Mouse (Mus musculus) neural tube, embryonic 10.5 days (tissue): ENCODE data around the gene Usp8.

Experiments used
- DNase-seq: peaks from one replicate; pipeline ENCODE4 v3.0.0-alpha.2; 2017; ENCODE audit warnings: low spot score; ENCODE audit errors: extremely low spot score

Usp8 gene

DNA sequence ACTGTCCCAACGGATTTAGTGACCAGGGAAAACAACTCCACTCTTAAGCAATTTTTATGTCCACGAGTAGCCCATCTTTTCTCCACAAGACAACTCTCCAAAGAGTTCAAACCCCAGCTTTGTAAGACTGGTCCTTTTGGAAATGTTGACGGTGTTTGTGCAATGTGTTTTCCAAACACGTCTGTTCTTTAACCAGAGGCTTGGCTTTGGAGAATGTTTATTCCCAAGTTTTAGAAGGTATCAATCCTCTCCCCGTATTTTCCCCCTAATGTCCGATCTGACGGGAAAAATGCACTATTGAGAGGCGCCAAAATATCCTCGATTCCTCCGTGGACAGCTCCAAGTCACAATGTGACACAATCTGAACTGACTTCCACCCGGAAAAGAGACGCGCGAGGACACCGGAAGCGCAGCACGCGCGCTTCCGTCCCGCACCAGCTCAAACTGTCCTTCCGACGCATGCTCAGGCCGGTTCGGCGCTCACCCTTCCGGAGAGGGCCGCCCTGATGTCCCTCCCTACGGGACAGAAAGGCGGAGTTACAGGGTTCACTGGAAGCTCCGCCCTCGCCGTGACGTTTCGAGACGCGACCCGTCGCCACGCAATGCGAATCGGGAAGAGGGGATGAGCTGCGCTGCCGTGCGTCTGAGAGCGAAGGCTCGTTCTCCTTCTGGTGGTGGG is at the start of gene Usp8:
Usp8 (plus strand) TSS at position 570 of the 679 bp plus-strand sequence.
- peak; percentile 96 for DNase-seq

DNA sequence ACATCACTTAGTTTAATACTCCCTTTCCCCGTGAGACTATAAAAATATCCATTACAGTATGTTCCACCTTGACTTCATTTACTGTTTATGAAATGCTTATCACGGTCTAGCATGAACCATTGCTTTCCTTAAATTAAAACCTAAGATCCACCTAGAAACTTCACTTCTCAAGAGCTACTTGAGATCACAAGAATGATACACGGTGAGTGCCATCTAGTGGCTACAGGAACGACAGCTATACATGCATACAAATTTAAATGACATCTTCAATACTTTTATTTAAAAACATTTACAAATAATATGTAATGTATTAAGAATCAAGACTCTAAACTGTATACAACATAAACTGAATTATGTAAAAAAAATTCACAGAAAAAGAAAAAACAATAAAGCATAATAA is 43.6 kb upstream of the Usp8 start:
- no peak for DNase-seq

DNA sequence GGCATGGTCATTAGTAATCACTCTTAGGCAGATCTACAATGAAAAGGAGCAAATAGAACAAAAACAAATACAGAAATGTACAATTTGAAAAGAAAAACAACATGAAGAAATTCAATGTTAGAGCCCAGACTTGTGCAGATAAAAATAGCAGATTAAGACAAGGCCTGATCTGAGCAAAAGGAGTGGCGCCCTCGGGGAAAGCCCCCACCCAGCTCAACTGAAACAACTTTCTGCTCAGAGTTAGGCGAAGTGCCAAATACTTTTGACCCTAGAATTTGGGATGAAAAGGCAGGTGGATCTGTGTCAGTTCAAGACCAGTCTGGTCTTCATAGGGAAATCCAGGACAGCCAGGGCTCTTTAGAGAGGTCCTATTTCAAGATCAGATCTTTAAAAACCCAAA is 41.1 kb upstream of the Usp8 start:
- no peak for DNase-seq

DNA sequence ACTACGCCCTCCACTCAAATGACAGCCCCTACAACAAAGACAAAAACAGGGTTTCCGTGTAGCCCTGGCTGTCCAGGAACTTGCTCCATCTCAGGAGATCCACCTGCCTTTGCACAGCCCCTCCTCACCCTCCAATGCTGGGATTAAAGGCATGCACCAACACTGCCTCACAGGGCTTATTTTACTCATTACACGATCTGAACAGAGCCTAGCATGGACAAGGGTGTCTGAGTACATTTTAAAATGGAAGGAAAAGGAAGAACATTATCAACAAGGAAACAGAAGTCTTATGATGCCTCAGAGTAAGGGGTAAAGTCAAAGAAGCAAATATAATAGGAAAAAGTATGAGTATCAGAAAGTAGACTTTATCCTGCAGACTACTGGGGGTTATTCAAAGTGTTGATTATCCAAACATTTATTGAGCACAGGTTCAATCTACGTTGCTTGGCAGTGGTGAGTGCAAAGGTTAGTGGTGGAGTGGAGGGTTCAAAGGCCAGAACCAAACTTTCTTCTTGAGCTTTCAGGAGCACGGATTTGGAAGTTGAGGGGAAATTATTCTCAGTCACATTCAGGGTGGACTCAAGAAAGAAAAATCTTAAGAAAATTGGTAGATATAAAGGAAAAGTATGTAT is 38.4 kb upstream of the Usp8 start:
- no peak for DNase-seq

DNA sequence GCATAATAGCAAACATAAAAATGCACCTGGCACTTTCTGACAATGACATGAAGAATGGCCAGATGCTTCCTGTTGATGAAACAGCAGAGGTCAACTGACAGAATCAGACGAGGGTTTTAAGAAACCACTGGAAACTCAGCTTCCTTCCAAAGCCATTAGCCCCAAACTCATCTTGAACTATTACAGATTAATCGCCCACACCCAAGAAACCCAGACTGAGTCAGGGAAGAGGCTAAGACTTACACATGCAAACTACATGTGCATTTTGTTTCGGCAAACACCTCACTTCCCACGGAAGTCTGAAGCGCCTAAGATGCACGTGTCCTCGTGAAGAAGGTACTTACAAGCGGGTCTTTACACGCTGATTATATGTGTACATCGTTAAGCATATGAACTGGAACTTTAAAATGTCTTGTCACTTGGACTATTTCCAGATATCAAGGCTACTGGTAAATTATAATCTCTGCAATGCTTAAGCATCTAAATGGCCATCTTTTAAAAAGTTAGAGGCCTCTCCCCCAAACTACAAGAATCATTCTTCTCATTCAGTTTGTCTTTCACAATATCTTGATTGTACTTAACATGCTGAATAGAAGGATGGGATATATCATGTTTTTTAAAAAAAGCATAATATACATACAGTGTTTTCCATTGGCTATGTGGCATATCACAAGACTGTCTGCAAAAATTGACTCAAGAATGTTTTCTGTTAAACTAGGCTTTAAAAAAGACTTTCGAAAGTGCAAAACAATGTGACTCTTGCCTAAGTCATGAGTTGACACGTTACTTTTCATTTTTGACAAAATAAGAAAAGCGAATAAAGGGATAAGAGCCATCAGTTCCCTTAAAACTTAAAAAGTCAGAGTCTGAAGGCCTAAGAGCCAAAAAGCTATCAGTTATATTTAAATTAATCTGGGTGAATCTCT is 33.5 kb upstream of the Usp8 start:
- DNase-seq, result no peak

DNA sequence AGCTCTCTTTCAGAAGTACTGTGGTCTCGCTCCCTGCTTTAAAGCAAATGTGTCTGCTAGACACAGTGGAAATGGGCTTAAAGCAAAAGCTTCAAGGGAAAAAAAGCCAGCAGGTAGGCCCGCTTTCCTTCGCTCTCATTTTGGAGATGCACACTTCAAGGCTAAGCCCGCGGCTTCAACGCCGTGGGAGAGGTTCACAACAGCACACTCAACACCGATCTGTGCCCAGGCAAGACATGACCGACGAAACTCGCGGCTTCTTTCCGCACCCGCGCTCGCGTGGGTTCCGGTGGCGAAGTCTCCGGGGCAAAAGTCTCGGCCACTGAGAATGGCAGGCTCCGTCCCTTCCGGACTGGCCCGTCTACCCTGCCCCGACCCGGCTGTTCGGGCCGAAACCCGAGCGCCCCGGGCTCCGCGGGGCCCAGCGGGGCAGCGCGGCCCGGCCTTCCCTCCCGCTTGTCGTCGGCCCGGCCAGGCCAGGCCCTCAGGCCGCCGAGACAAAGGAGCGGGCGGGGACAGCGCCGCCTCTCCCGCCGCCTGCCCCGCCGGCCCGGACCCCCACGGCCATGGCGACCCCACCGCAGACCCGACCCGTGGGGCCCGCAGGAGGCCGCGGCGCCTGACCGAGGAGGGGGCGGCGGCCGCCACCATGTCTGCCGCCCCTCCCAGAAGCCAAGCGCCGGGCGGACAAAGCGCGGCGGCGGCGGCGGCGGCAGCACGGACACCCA is 32.5 kb upstream of the Usp8 start:
- peak; percentile 77 for DNase-seq

DNA sequence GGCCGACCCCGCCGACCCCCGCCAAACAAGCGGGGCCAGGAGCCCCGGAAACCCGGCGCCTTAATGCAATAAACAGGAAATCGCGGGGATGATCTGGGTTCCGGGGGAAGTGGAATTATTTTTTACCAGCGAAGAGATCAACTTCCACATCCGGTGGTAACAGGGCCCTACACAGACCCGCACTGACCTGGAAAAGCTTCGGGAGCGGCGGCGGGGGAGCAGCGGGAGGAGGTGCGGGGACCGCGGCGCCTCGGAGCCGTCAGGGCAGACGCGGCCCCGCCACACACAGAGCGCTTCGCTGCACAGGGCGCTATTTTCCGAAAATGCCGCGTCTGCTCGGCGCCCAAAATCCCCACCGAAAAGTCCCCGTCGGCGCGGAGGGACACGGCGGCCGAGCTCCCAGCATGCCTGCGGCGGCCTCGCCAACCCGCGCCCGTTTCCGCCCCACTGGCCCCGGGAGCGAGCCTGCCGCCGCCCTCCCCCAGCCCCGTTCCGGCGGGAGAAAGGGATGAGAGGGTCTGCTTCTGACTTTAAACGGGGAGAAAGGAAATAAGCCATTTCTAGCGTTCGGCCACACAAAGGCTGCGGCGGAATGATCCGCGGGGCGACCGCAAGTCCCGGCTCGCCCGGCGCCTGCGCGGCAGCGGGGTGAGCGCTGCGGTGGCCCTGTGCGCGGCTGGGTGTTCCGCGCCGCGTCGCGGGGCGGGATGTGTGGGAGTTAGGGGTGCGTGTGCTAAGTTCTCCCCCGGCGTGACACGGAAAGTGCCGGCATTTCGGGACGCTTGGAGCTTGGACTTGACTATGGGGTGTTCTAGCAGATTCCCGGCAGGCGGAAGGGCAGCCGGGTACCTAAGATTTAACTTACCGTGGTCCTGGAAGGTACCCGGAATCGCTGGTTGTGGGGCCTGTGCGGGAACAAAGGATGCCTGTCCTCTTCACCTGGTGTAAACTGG is 31.7 kb upstream of the Usp8 start:
- DNase-seq, result peak; percentile 94

DNA sequence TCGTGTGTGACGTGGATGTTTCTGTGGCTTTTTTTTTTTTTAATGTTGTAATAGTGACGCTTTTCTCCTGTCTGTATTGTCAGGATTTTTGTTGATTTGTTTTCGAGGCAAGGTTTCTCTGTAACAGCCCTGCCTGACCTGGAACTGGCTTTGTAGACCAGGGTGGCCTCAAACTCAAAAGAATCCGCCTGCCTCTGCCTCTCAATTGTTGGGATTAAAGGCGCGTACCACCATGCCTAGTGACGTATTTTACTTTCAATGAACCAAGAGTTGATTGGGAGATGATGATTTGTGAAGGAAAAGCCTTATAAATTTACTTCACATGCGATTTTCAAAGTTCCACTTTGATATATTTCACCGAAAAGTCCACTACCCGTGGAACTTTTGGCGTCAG is 31.0 kb upstream of the Usp8 start, which contains the start of gene Gabpb1:
Gabpb1 (minus strand) TSS at position 216 of the 394 bp plus-strand sequence.
- no peak for DNase-seq

DNA sequence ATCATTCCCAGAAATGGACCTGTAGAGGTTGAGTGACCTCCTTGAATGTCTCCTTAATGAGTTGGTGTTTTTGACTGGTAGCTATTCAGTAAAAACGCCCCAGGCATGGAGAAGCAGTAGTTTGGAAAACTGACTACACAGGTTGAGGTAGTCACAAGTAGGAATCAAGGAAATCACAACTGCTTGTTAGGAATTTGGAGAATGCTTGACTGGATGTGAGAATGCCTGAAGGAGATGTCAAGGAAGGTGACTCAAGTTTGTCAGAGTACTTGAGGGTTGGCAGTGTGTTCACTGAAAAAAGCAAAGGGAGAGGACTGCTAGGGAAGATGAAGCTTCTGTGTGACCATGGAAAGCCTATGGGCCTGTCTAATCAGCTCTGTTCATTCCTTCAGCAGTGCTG is 29.8 kb upstream of the Usp8 start:
- no peak for DNase-seq

DNA sequence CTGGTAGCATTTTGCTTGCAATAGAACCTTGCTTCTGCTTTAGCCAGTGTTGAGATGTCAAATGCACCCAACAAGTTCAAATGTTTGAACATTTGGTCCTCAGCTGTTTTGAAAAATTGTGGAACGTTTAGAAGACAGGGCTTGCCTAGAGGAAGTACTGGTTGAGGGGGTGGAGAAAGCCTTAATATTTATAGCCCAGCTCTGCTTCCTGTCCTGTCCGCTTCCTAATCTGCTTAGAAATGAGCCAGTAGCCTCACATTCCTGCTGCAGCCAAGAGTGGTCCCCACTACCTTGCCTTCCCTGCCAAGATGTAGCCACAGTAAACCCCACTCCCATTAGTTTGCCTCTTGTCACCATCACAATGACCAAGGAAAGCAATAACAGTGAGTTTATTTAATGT is 24.8 kb upstream of the Usp8 start:
- DNase-seq, result no peak

DNA sequence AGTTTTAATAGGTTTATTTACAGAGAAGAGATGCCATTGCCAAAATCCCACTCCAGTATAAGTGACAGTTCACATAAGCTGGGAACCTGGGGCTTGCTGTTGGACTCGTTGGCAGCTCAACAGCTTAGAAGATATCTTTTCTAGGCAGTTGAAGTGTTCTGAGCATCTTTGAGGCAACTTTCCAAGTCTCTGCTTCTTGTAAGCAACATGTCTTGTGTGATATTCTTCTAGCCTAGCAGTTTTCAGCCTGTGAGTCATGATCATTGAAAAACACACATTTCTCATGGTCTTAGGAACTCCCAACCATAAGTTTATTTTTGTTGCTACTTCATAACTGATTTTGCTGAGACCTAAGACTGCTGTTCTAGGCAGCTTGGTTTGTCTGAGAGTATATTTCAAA is 24.2 kb upstream of the Usp8 start:
- DNase-seq, result no peak

DNA sequence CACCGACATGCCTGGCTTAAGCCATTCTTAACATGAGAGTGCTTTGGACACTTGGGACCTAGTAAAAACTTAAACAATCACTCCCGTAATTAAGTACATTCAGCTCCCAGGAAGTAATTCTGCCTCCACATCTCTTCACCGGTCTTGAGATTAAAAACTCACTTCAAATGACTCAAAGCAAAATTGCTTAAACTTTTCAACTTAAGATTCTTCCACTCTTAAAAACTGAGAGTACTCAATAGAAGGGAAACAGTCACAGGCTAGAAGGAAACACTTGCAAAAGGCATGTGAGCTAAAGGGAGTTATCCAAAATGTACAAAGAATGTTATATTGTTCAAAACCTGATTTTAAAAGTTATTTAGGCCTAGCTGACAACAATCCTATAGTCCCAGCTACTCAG is 15.8 kb upstream of the Usp8 start:
- no peak for DNase-seq

DNA sequence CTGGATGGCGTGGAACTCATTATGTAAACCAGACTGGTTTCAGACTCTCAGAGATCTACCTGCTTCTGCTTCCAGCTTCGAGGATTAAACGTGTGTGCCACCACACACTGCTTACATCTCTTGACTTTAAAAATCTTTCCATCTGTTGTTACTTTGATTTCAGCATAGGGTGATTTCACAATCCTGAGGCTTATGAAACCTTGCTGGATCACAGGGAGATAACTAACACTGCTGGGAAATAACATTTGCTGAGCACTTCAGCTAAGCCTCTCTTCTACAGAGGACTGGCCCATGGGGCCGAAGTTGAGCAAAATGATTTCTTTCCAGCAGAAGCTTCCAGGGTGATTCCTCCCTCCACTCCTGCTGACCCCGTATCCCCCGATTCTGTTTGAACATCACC is 11.8 kb upstream of the Usp8 start:
- no peak for DNase-seq

DNA sequence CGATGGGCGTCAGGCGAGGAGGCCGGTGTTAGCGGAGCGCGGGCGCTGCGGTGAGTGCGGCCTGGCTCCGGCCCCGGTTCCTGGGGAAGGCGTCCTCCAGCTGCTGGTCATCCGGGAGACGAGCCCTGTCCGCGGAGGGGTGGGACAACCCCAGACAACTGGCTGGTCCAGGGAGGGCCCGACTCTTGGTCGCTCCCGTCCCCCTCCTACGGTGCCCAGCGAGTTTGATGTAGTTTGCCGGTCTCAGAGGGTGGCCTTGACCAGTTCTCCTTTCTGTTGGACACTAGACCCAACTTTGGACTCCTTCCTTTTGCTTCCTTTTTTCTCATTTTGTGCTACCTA is 281 bp downstream of the Usp8 start:
- DNase-seq, result no peak

DNA sequence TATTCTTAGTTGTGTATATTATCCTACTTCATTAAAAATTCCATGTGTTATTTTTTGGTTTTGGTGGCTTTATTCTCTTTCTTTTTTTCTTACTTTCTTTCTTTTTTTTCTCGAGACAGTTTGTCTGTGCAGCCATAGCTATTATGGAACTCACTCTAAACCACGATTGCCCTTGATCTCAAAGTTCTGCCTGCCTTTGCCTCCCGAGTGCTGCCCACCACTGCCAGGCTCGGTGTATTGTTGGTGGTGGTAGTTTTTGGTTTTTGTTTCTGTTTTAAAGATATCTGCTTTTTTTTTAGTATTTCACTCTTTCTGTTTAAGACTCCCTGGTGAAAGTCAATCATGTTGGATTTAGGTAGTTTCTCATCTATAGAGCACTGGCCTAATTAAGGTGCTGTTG is 1.2 kb downstream of the Usp8 start:
- no peak for DNase-seq

DNA sequence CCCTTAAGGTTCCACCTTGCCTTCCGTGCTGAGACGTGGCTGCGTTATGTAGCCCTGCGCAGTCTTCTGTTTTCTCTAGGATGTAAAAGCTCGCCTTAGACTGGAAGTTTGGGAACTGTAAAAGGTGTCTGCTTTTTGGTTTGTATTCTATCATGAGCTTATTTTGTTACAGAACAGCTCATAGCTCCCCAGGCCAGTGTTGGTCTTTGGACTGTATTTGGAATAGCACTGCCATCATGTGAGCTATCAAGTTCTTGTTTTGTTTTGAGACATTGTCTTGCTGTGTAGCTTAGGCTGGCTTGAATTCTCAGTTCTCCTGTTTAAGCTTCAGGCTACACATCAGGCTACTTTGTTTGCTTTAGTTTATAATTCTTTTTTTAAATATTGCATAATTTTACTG is 5.4 kb downstream of the Usp8 start:
- DNase-seq, result no peak

DNA sequence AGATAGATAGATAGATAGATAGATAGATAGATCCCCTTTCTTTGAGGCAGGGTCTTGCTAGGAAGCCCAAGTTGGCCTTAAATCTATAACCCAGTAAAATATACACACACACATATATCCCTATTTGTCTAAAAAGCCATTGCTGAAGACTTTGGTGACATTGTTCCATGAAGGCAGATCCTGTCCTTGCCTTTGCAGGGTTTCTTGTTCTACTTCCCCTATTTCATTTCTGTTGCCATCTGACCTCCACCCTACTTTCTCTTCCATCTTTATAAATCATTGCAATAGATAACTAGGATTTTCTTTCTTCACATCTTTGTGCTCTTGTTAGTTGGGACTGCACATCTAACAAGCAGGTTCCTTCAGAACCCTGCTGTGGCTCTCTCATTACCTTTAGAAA is 5.8 kb downstream of the Usp8 start:
- DNase-seq, result no peak

DNA sequence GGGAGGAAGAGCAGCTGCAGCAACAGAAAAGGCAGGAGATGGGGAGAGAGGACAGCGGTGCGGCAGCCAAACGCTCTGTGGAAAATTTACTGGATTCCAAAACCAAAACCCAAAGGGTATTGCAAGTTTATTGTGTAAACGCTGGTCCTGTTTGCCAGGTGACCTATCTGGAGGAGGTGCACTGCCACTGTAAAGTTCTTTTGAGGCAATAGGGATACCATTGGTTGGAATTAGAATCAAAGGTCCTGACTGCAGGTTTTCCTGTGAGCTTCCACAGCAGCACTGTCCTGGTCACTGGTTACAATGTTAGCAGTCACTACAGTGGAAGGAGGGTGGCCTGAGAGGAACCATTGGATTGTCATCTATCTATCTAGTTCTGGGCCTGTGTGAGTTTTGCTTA is 22.1 kb downstream of the Usp8 start:
- no peak for DNase-seq

DNA sequence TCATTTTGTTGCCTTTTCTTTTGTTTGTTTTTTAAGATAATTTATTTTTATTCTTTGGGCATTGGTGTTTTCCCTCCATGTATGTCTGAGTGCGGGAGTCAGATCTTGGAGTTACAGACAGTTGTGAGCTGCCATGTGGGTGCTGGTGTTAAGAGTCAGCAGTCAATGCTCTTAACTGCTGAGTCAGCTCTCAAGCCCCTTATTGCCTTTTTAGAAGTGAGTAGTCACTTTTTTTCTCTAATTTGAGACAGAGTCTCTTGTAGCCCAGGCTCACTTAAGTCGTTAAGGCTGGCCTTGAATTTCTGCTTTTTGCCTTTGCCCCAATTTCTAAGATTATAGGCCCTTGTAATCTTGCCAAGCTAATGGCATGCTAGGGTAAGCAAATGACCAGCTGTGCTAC is 23.4 kb downstream of the Usp8 start:
- DNase-seq, result no peak

DNA sequence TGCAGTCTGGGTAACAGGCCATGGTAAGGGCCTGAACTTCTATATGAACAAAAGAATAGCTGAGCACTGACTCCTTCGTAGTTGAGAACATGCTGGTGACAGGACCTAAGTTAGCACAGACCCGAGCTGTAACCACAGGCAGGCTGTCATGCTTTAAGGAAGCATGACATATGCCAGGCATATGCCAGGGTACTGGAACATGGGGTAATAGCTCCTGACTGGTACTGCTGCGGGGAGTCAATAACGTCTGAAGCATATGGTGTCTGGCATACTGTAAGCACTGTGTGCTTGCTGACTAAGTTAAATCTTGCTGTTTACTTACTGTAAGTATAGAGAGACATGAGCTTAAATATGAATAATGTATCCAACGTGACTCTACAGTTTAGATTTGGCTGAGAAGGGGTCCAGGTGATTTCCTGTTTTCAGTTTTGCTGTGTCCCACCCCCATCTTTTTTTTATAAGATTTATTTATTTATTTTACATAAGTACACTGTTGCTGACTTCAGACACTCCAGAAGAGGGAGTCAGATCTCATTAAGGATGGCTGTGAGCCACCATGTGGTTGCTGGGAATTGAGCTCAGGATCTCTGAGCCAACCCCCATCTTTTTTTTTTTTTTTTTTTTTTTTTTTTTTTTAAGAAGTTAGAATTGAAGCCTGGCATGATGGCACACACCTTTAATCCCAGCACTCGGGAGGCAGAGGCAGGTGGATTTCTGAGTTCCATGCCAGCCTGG is 28.4 kb downstream of the Usp8 start:
- no peak for DNase-seq
